Mouse (Mus musculus) kidney, adult 2 months (tissue): Measurements from ENCODE around the gene Cyb561.

Experiments
- CTCF ChIP-seq: fragments of 200-500 bp; conservative IDR thresholded peaks from 2 replicates; pipeline ENCODE4 v1.5.1; 2011; ENCODE audit warnings: low read depth, mild to moderate bottlenecking, control low read depth, low read length, moderate library complexity, mixed read lengths; ENCODE audit not compliant: insufficient read depth, insufficient read length
- POLR2A ChIP-seq: fragments of 200-500 bp; IDR thresholded peaks from one replicate; pipeline ENCODE4 v1.6.1; 2011; ENCODE audit warnings: low read depth, low read length, control low read depth

DNA sequence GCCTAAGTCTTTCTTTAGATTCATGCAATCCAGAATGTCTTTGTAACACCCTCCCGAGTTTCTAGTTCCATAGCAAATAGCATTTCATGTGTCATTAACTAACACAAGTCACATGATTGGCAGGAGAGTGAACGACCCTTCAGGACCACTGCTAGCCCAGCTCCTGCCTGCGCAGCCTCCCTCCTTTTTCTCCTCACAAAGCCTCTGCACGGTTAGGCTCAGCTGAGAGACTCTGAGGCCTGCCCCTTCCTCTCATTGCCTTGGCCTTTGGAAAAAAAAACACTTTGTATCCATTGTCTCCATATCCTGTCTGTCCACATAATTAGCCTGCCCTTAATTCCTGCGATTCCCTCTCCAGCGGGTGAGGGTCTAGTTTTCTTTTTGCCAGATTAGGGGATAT lies 4.4 kb upstream of the Cyb561 start:
- TF ChIP-seq CTCF, result no peak
- no peak for TF ChIP-seq POLR2A
